Mouse (Mus musculus) E14TG2a.4 (cell line): ENCODE data around the gene Krt10.

Experiments used
- CTCF ChIP-seq: conservative IDR thresholded peaks from 2 replicates; pipeline ENCODE4 v1.5.1; 2014; ENCODE audit warnings: low read length
- NANOG ChIP-seq: IDR thresholded peaks from 2 replicates; pipeline ENCODE4 v1.6.1; 2014; ENCODE audit warnings: borderline replicate concordance, low read length, mixed read lengths
- POU5F1 ChIP-seq: IDR thresholded peaks from 2 replicates; pipeline ENCODE4 v1.6.1; 2014; ENCODE audit warnings: low read length, borderline replicate concordance

DNA sequence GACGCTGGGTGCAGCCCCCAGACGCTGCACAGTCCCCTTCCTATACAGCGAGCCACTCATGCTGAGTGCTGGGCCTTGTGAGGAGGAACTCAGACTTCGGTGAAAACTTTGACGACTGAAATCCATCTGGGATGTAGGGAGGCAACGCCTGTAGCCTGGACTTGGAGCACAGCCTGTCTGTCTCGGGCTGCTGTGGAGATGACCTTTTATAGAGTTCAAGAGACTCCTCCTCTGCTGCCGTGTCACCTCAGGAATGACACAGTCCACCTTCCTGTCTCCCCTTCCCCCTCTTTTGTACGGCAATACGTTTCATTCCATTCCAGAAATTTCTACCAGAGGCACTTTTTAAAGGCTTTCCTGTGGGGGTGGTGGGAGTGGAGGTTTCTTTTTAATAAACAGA is 48.8 kb upstream of the Krt10 start, which contains the start of gene Krt20:
- TF ChIP-seq CTCF (no peak), NANOG (no peak), POU5F1 (no peak)
